Mouse (Mus musculus) midbrain, postnatal 0 days (tissue): ENCODE data around the gene St7. TPM values are rescaled to one million over a fixed set of nuclear protein-coding genes. Genes with fewer than 3 reads are reported as not detected.

ENCODE experiments used
- ATAC-seq: fragments of 200-750 bp; cut with Nextera tagmentation; 2 replicates; pipeline ENCODE4 v1.8.0; 2017; ENCODE audit warnings: moderate number of reproducible peaks, mild to moderate bottlenecking, moderate TSS enrichment, moderate library complexity; ENCODE audit not compliant: low FRiP score
- DNase-seq: peaks from one replicate; pipeline ENCODE4 v3.0.0-alpha.2; 2015; ENCODE audit warnings: low spot score
- H3K27ac ChIP-seq: fragments of 300-500 bp; sonication (generic); 2 replicates; pipeline ENCODE4 v1.5.1; 2014; ENCODE audit warnings: low read depth, mild to moderate bottlenecking, low read length, mixed read lengths
- H3K27me3 ChIP-seq: fragments of 300-500 bp; sonication (generic); 2 replicates; pipeline ENCODE4 v1.6.1; 2014; ENCODE audit warnings: low read length, control low read depth, mixed read lengths; ENCODE audit not compliant: insufficient read depth
- H3K36me3 ChIP-seq: fragments of 300-500 bp; sonication (generic); 2 replicates; pipeline ENCODE4 v1.6.1; 2014; ENCODE audit warnings: low read length, control low read depth, mixed read lengths; ENCODE audit not compliant: insufficient read depth
- H3K4me1 ChIP-seq: fragments of 300-500 bp; sonication (generic); 2 replicates; pipeline ENCODE4 v1.6.1; 2014; ENCODE audit warnings: mild to moderate bottlenecking, control low read depth, antibody characterized with exemption, low read length, mixed read lengths; ENCODE audit not compliant: insufficient read depth
- H3K4me2 ChIP-seq: fragments of 300-500 bp; sonication (generic); 2 replicates; pipeline ENCODE4 v1.6.1; 2014; ENCODE audit warnings: low read depth, mild to moderate bottlenecking, low read length, mixed read lengths; ENCODE audit not compliant: poor library complexity, severe bottlenecking
- H3K4me3 ChIP-seq: fragments of 300-500 bp; sonication (generic); 2 replicates; pipeline ENCODE4 v1.5.1; 2014; ENCODE audit warnings: low read depth, mild to moderate bottlenecking, low read length, moderate library complexity
- H3K9ac ChIP-seq: fragments of 300-500 bp; sonication (generic); replicated peaks from 2 replicates; pipeline ENCODE4 v1.6.1; 2014; ENCODE audit warnings: mild to moderate bottlenecking, low read length, moderate library complexity, mixed read lengths; ENCODE audit not compliant: poor library complexity, severe bottlenecking
- H3K9me3 ChIP-seq: fragments of 300-500 bp; sonication (generic); 2 replicates; pipeline ENCODE4 v1.6.1; 2016; ENCODE audit warnings: low read length, control low read depth
- CTCF ChIP-seq: IDR thresholded peaks from 2 replicates; pipeline ENCODE4 v1.5.1; 2016; ENCODE audit warnings: antibody characterized with exemption, mild to moderate bottlenecking
- WGBS: fragments of 180-500 bp; shearing (Covaris S2); extraction: QIAGEN DNeasy Blood & Tissue Kit; methylation state at CpG from one replicate; pipeline ENCODE4 v1.1.7; 2014; 5-methylcytosine and 5-hydroxymethylcytosine counted together
- polyA plus RNA-seq: library from polyadenylated mRNA; unstranded; fragments of >200 nt; fragmentation: Nextera tagmentation; extraction: Ambion mirVana; gene quantifications from 2 replicates; pipeline ENCODE4 v1.2.1, GENCODE M21; 2015
- total RNA-seq: library from RNA; depleted of rRNA; stranded (reverse); fragments of >200 nt; gene quantifications from 2 replicates; pipeline ENCODE4 v1.2.3, GENCODE M21; 2014

Gene St7
- total and polyA plus RNA-seq, 2 experiments from 2014 or later, result 39.4 to 69.5 TPM

GRCm38 (mm10) chr6:17942344-17942743 is 249.6 kb downstream of the St7 start:
- DNase-seq (no peak), ATAC-seq (no peak)
- Histone ChIP-seq H3K27me3 (no peaks in the 10 kb centered on the region), H3K4me2 (no peak overlapping the region), H3K4me1 (no peaks in the 10 kb centered on the region), H3K27ac (no peak overlapping the region), H3K9me3 (no peaks in the 10 kb centered on the region), H3K36me3 (peaks cover 12% of the 10 kb centered on the region), H3K9ac (no peak overlapping the region), H3K4me3 (no peak overlapping the region)
- 64% methylated on average over 7 of the region's 7 CpGs for WGBS
- no peak for TF ChIP-seq CTCF

- no peak overlapping the region for H3K4me2 ChIP-seq
- no peak overlapping the region for H3K27ac ChIP-seq
- DNase-seq (no peak), ATAC-seq (no peak)
- H3K27me3 ChIP-seq, result no peaks in the 10 kb centered on the region
- 88% methylated on average over 9 of the region's 9 CpGs for WGBS
- no peak for TF ChIP-seq CTCF
- no peak overlapping the region for H3K9ac ChIP-seq
- H3K9me3 ChIP-seq, result no peaks in the 10 kb centered on the region
- no peak overlapping the region for H3K4me3 ChIP-seq
- no peaks in the 10 kb centered on the region for H3K4me1 ChIP-seq
- peaks cover 12% of the 10 kb centered on the region for H3K36me3 ChIP-seq
These were observed 251.3 kb downstream of the St7 start for GRCm38 (mm10) chr6:17943877-17944617.

- no peak overlapping the region for H3K27ac ChIP-seq
- H3K9ac ChIP-seq, result no peak overlapping the region
- H3K27me3 ChIP-seq, result no peaks in the 10 kb centered on the region
- 82% methylated on average over 5 of the region's 5 CpGs for WGBS
- ATAC-seq (no peak), DNase-seq (no peak)
- H3K9me3 ChIP-seq, result no peaks in the 10 kb centered on the region
- H3K36me3 ChIP-seq, result no peaks in the 10 kb centered on the region
- TF ChIP-seq CTCF, result no peak
- H3K4me1 ChIP-seq, result no peaks in the 10 kb centered on the region
- H3K4me2 ChIP-seq, result no peak overlapping the region
- H3K4me3 ChIP-seq, result no peak overlapping the region
These were observed 253.7 kb downstream of the St7 start for GRCm38 (mm10) chr6:17946456-17946855.

GRCm38 (mm10) chr6:17947130-17947831 is 254.5 kb downstream of the St7 start:
- Histone ChIP-seq H3K4me1 (no peaks in the 10 kb centered on the region), H3K4me2 (no peak overlapping the region), H3K36me3 (no peaks in the 10 kb centered on the region), H3K9me3 (no peaks in the 10 kb centered on the region), H3K4me3 (no peak overlapping the region), H3K27ac (no peak overlapping the region), H3K27me3 (no peaks in the 10 kb centered on the region), H3K9ac (no peak overlapping the region)
- WGBS, result 80% methylated on average over 11 of the region's 11 CpGs
- DNase-seq (no peak), ATAC-seq (no peak)
- TF ChIP-seq CTCF, result no peak

GRCm38 (mm10) chr6:17949103-17949502 is 256.4 kb downstream of the St7 start:
- no peaks in the 10 kb centered on the region for H3K9me3 ChIP-seq
- no peak overlapping the region for H3K27ac ChIP-seq
- no peaks in the 10 kb centered on the region for H3K36me3 ChIP-seq
- H3K4me3 ChIP-seq, result no peak overlapping the region
- no peaks in the 10 kb centered on the region for H3K27me3 ChIP-seq
- no peak overlapping the region for H3K9ac ChIP-seq
- ATAC-seq (no peak), DNase-seq (no peak)
- 87% methylated on average over 5 of the region's 5 CpGs for WGBS
- no peak for TF ChIP-seq CTCF
- H3K4me1 ChIP-seq, result no peaks in the 10 kb centered on the region
- H3K4me2 ChIP-seq, result no peak overlapping the region

- no peaks in the 10 kb centered on the region for H3K4me1 ChIP-seq
- no peak overlapping the region for H3K27ac ChIP-seq
- H3K9ac ChIP-seq, result no peak overlapping the region
- ATAC-seq, result no peak
- no peaks in the 10 kb centered on the region for H3K27me3 ChIP-seq
- no peak for DNase-seq
- H3K4me2 ChIP-seq, result no peak overlapping the region
- H3K9me3 ChIP-seq, result no peaks in the 10 kb centered on the region
- WGBS, result 88% methylated on average over 8 of the region's 8 CpGs
- no peak for TF ChIP-seq CTCF
- no peaks in the 10 kb centered on the region for H3K36me3 ChIP-seq
- no peak overlapping the region for H3K4me3 ChIP-seq
These were observed 259.0 kb downstream of the St7 start for GRCm38 (mm10) chr6:17951779-17952178.
